Mouse (Mus musculus) ES-Bruce4 (cell line): ENCODE measurements around the gene Usp3. TPM values are rescaled to one million over a fixed set of nuclear protein-coding genes. Genes with fewer than 3 reads are reported as not detected.

ENCODE experiments used
- H3K27ac ChIP-seq: 2 replicates; pipeline ENCODE4 v1.5.1; 2012; ENCODE audit warnings: low read length, inconsistent platforms; ENCODE audit not compliant: insufficient read depth
- H3K27me3 ChIP-seq: 2 replicates; pipeline ENCODE4 v1.6.1; 2012; ENCODE audit warnings: mild to moderate bottlenecking, low read length, inconsistent platforms; ENCODE audit not compliant: control insufficient read depth, poor library complexity, insufficient read depth, severe bottlenecking
- H3K36me3 ChIP-seq: 2 replicates; pipeline ENCODE4 v1.6.1; 2012; ENCODE audit warnings: inconsistent platforms, mild to moderate bottlenecking, low read length, moderate library complexity; ENCODE audit not compliant: control insufficient read depth, poor library complexity, insufficient read depth, severe bottlenecking
- H3K4me1 ChIP-seq: one replicate; pipeline ENCODE4 v1.8.1; 2011; ENCODE audit warnings: low read length; ENCODE audit not compliant: control insufficient read depth, insufficient read depth
- H3K4me3 ChIP-seq: 2 replicates; pipeline ENCODE4 v1.5.1; 2011; ENCODE audit warnings: low read depth, mild to moderate bottlenecking, low read length
- H3K9ac ChIP-seq: 2 replicates; pipeline ENCODE4 v1.6.1; 2012; ENCODE audit warnings: low read depth, mild to moderate bottlenecking, inconsistent platforms; ENCODE audit not compliant: poor library complexity, severe bottlenecking
- H3K9me3 ChIP-seq: replicated peaks from 2 replicates; pipeline ENCODE4 v1.6.1; 2012; ENCODE audit warnings: mild to moderate bottlenecking, low read length, inconsistent platforms; ENCODE audit not compliant: control insufficient read depth, poor library complexity, insufficient read depth, severe bottlenecking
- CTCF ChIP-seq: IDR thresholded peaks from one replicate; pipeline ENCODE4 v1.8.1; 2011; ENCODE audit warnings: low read depth, low read length
- EP300 ChIP-seq: IDR thresholded peaks from 2 replicates; pipeline ENCODE4 v1.6.1; 2011; ENCODE audit warnings: low read depth, low read length; ENCODE audit not compliant: insufficient read depth
- POLR2A ChIP-seq: IDR thresholded peaks from one replicate; pipeline ENCODE4 v1.8.1; 2011; ENCODE audit warnings: low read length; ENCODE audit not compliant: insufficient read depth
- polyA plus RNA-seq: library from polyadenylated mRNA; stranded (reverse); fragments of >200 nt; gene quantifications from 2 replicates; pipeline ENCODE4 v1.2.4, GENCODE M21; 2011; ENCODE audit warnings: low read depth; ENCODE audit not compliant: missing spikeins, insufficient read depth, insufficient read length

The Usp3 gene
- polyA plus RNA-seq, 1 experiment = 51.5 TPM

GRCm38 (mm10) chr9:66606851-66607250 is 13.9 kb upstream of the Usp3 start:
- Histone ChIP-seq H3K36me3 (no peaks in the 10 kb centered on the region), H3K9ac (no peak overlapping the region), H3K9me3 (no peaks in the 10 kb centered on the region), H3K4me1 (no peaks in the 10 kb centered on the region), H3K4me3 (no peak overlapping the region), H3K27ac (no peak overlapping the region), H3K27me3 (no peaks in the 10 kb centered on the region; the same call in 1 of the 2 replicates)
- TF ChIP-seq POLR2A (no peak), EP300 (no peak), CTCF (no peak)

GRCm38 (mm10) chr9:66605876-66606750 is 13.2 kb upstream of the Usp3 start:
- H3K27me3 ChIP-seq = no peaks in the 10 kb centered on the region; the same call in 1 of the 2 replicates
- H3K27ac ChIP-seq = no peak overlapping the region
- no peaks in the 10 kb centered on the region for H3K36me3 ChIP-seq
- no peak overlapping the region for H3K9ac ChIP-seq
- no peaks in the 10 kb centered on the region for H3K9me3 ChIP-seq
- TF ChIP-seq EP300 (no peak), POLR2A (no peak), CTCF (no peak)
- H3K4me3 ChIP-seq = no peak overlapping the region
- H3K4me1 ChIP-seq = no peaks in the 10 kb centered on the region

- Histone ChIP-seq H3K9me3 (no peaks in the 10 kb centered on the region), H3K9ac (no peak overlapping the region), H3K27me3 (no peaks in the 10 kb centered on the region; the same call in 1 of the 2 replicates), H3K4me3 (no peak overlapping the region), H3K27ac (no peak overlapping the region), H3K4me1 (no peaks in the 10 kb centered on the region), H3K36me3 (no peaks in the 10 kb centered on the region)
- no peak for TF ChIP-seq EP300
- no peak for TF ChIP-seq POLR2A
- TF ChIP-seq CTCF = no peak
These were observed 11.6 kb upstream of the Usp3 start for GRCm38 (mm10) chr9:66604349-66605206.

GRCm38 (mm10) chr9:66603907-66604306 is 11.0 kb upstream of the Usp3 start:
- Histone ChIP-seq H3K36me3 (no peaks in the 10 kb centered on the region), H3K27me3 (peaks cover 1% of the 10 kb centered on the region; the same call in 1 of the 2 replicates), H3K27ac (no peak overlapping the region), H3K4me1 (no peaks in the 10 kb centered on the region), H3K9ac (no peak overlapping the region), H3K4me3 (no peak overlapping the region), H3K9me3 (no peaks in the 10 kb centered on the region)
- TF ChIP-seq CTCF = no peak
- no peak for TF ChIP-seq POLR2A

GRCm38 (mm10) chr9:66601006-66601405 is 8.1 kb upstream of the Usp3 start:
- Histone ChIP-seq H3K36me3 (no peaks in the 10 kb centered on the region), H3K9ac (no peak overlapping the region), H3K27me3 (0 out of 2 replicates have a peak, but pooled peaks cover 1% of the 10 kb centered on the region), H3K27ac (no peak overlapping the region), H3K9me3 (no peaks in the 10 kb centered on the region), H3K4me3 (no peak overlapping the region), H3K4me1 (no peaks in the 10 kb centered on the region)
- TF ChIP-seq POLR2A = no peak
- TF ChIP-seq EP300 = no peak
- TF ChIP-seq CTCF = no peak
